In genomic region chr16:83193441-83193953, GRCm38 (mm10) we compare ENCODE assay signal across 22 mouse cellular contexts.
A peak's percentile ranks its signal among the peaks of the same experiment; 100 is the strongest.
DNase-seq lines count a peak whose midpoint lies in the region; ATAC-seq lines count a peak whose summit lies in the region.
"Had no signal": no experiment of that assay in that cellular context is flagged by ENCODE, and none has a peak within 500 bp of the region (broad histone marks: within the 10 kb centered on the region; RNA-seq: fewer than 3 reads in every experiment).

No protein-coding gene starts in this region.

- intact Hi-C loops in left cerebral cortex, postnatal 14 days (cut with DNase I) = no loop called here

- no peak for DNase-seq in frontal cortex, postnatal 10 days (ENCODE audit: low spot score in 2 of 2)
- peak; percentile 75 for DNase-seq in brain, adult 2 months (ENCODE audit: low read depth, low spot score)
- peak; percentile 1 to 49 for DNase-seq in left cerebral cortex, postnatal 14 days (ENCODE audit: low spot score in 2 of 2)
- DNase-seq in right cerebral cortex, postnatal 36 days (ENCODE audit: low spot score in 2 of 2) = peak; percentile 9 to 50
- no peak for DNase-seq in testis, postnatal 14 days (ENCODE audit: low spot score)
- no peak for DNase-seq in adrenal gland, postnatal 4 days (ENCODE audit: low spot score in 2 of 2)
- DNase-seq: adrenal gland, adult 8-10 months; cerebellum, adult 11 months; cerebellum, adult 9-10 months; cerebellum, postnatal 36 days; embryo, embryonic 11 days; gastrocnemius, postnatal 14 days; heart, adult 11 months; kidney, adult 8-10 months; liver, postnatal 0 days; lung, postnatal 4 days; thymus, postnatal 14 days had no signal

- ATAC-seq in frontal cortex, adult (ENCODE audit: low TSS enrichment) = peak; percentile 92
- ATAC-seq: forebrain, embryonic 14.5 days; hindbrain, postnatal 0 days; intestine, embryonic 15.5 days; liver, embryonic 12.5 days; liver, postnatal 0 days had no signal

Comparison
In these comparisons a context has a peak if more than half of its experiments do, and no peak if none do; other contexts are left out.
1. DNase-seq: peak in brain, adult 2 months (single experiment), left cerebral cortex, postnatal 14 days (2 of 2) and right cerebral cortex, postnatal 36 days (2 of 2); none in frontal cortex, postnatal 10 days (0 of 2), testis, postnatal 14 days (single experiment) and adrenal gland, postnatal 4 days (0 of 2).